Mouse (Mus musculus) cerebellum, adult 2 months (tissue): ENCODE results near the gene Hmga2.

Experiments
- CTCF ChIP-seq: fragments of 200-500 bp; IDR thresholded peaks from 2 replicates; pipeline ENCODE4 v1.5.1; 2011; ENCODE audit warnings: low read depth, mild to moderate bottlenecking, control low read depth, low read length, moderate library complexity, borderline replicate concordance; ENCODE audit not compliant: insufficient read depth
- POLR2A ChIP-seq: fragments of 200-500 bp; IDR thresholded peaks from 2 replicates; pipeline ENCODE4 v1.6.1; 2011; ENCODE audit warnings: low read length, control low read depth, borderline replicate concordance; ENCODE audit not compliant: insufficient read depth

GRCm38 (mm10) chr10:120465121-120465520, 11.1 kb downstream of the Hmga2 start:
- TF ChIP-seq CTCF: no peak
- TF ChIP-seq POLR2A: no peak
